Mouse (Mus musculus) brain, embryonic 18.5 days (tissue): Measurements from ENCODE around the gene Gapt.
A peak's percentile ranks its signal among the peaks of the same experiment; 100 is the strongest.

ENCODE experiments used
- DNase-seq: peaks from one replicate; pipeline ENCODE4 v3.0.0-alpha.2; 2012; ENCODE audit warnings: low read depth, low spot score

Gene Gapt

GRCm38 (mm10) chr13:110346707-110347106, 10.3 kb downstream of the Gapt start:
- peak; percentile 51 for DNase-seq

- DNase-seq, result no peak
Observed at GRCm38 (mm10) chr13:110342602-110343001, 14.4 kb downstream of the Gapt start.

GRCm38 (mm10) chr13:110332958-110333597, 23.9 kb downstream of the Gapt start:
- DNase-seq, result no peak

- DNase-seq, result no peak
Observed at GRCm38 (mm10) chr13:110318746-110319145, 38.3 kb downstream of the Gapt start.

GRCm38 (mm10) chr13:110307188-110307587, 49.8 kb downstream of the Gapt start:
- DNase-seq, result no peak
